Mouse (Mus musculus) liver, embryonic 11.5 days (tissue): Measurements from ENCODE around the gene Flywch1. TPM values are rescaled to one million over a fixed set of nuclear protein-coding genes. Genes with fewer than 3 reads are reported as not detected.

Source experiments
- ATAC-seq: fragments of 200-750 bp; cut with Nextera tagmentation; replicated peaks from 2 replicates; pipeline ENCODE4 v1.8.0; 2017; ENCODE audit warnings: moderate number of reproducible peaks, mild to moderate bottlenecking, moderate TSS enrichment, moderate library complexity; ENCODE audit not compliant: low FRiP score
- DNase-seq: peaks from one replicate; pipeline ENCODE4 v3.0.0-alpha.2; 2017; ENCODE audit warnings: low spot score
- H3K27ac ChIP-seq: fragments of 300-500 bp; sonication (generic); 2 replicates; pipeline ENCODE4 v1.5.1; 2014; ENCODE audit warnings: mild to moderate bottlenecking, low read depth, low read length, control low read depth
- H3K27me3 ChIP-seq: fragments of 300-500 bp; sonication (generic); replicated peaks from 2 replicates; pipeline ENCODE4 v1.6.1; 2014; ENCODE audit warnings: low read length, mixed read lengths; ENCODE audit not compliant: control insufficient read depth, insufficient read depth
- H3K36me3 ChIP-seq: fragments of 300-500 bp; sonication (generic); 2 replicates; pipeline ENCODE4 v1.6.1; 2014; ENCODE audit warnings: mild to moderate bottlenecking, low read length, moderate library complexity, mixed read lengths; ENCODE audit not compliant: control insufficient read depth, insufficient read depth
- H3K4me1 ChIP-seq: fragments of 300-500 bp; sonication (generic); replicated peaks from 2 replicates; pipeline ENCODE4 v1.6.1; 2014; ENCODE audit warnings: low read length, mixed read lengths; ENCODE audit not compliant: control insufficient read depth, insufficient read depth
- H3K4me2 ChIP-seq: fragments of 300-500 bp; sonication (generic); 2 replicates; pipeline ENCODE4 v1.6.1; 2014; ENCODE audit warnings: mild to moderate bottlenecking, control low read depth, moderate library complexity
- H3K4me3 ChIP-seq: fragments of 300-500 bp; sonication (generic); 2 replicates; pipeline ENCODE4 v1.5.1; 2014; ENCODE audit warnings: low read depth, low read length, control low read depth
- H3K9ac ChIP-seq: fragments of 300-500 bp; sonication (generic); 2 replicates; pipeline ENCODE4 v1.6.1; 2014; ENCODE audit warnings: low read depth, low read length, control low read depth
- H3K9me3 ChIP-seq: fragments of 300-500 bp; sonication (generic); 2 replicates; pipeline ENCODE4 v1.6.1; 2016; ENCODE audit warnings: low read length, inconsistent platforms, mixed read lengths; ENCODE audit not compliant: control insufficient read depth
- WGBS: fragments of 180-500 bp; shearing (Covaris S2); extraction: QIAGEN DNeasy Blood & Tissue Kit; methylation state at CpG from one replicate; pipeline ENCODE4 v1.1.7; 2014; 5-methylcytosine and 5-hydroxymethylcytosine counted together
- polyA plus RNA-seq: library from polyadenylated mRNA; unstranded; fragments of >200 nt; fragmentation: Nextera tagmentation; extraction: Ambion mirVana; gene quantifications from 2 replicates; pipeline ENCODE4 v1.2.1, GENCODE M21; 2014

The Flywch1 gene
- polyA plus RNA-seq, 1 experiment from 2014 or later = 39.1 TPM

DNA sequence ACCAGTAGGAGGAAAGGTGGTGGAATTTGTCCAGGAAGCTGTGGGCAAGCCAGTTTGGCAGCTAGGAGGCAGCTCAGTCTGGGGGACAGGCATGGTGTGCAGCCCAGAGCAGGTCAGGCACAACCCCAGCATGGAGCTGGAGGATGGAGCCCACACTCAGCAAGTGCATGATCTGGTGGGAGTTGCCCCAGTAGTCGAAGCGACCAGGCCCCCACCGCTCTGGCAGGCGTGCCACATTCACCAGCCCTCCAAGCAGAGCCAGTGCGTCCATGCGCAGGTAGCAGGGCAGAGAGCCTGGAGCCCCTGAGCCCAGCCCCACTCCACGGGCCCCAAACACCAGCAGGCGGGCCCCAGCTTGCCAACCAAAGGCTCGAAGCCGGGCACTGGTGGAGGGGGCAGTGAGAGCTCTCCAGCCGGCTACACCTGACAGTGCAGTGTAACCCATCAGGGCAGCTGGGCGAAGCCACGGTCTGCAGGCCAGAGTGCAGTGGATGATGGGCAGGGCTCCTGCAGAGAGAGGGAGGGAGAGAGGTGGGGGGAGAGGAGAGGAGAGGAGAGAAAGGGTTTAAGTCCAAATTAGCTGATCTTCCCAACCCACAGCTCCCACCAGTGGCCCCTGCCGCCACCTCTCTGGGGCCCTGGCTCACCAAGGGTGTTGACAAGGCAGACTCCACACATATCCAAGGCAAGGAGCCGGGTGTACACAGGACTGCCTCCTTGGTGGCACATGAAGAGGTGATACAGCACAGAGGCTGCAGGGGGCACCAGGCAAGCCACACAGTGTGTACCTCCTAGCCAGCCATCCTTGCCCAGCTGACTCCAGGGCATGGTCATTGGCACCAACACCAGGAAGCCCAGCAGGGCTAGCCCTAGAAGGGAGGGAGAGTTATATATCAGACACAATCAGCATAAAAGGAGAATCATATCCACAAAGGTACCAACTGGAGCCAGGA lies 33.6 kb downstream of the Flywch1 start:
- Histone ChIP-seq H3K9me3 (no peaks in the 10 kb centered on the region), H3K4me2 (no peak overlapping the region), H3K36me3 (peaks cover 6% of the 10 kb centered on the region), H3K9ac (no peak overlapping the region), H3K27me3 (peaks cover 45% of the 10 kb centered on the region), H3K4me1 (peaks cover 19% of the 10 kb centered on the region), H3K27ac (no peak overlapping the region), H3K4me3 (no peak overlapping the region)
- ATAC-seq (no peak), DNase-seq (no peak)
- WGBS = 72% methylated on average over 15 of the region's 15 CpGs

DNA sequence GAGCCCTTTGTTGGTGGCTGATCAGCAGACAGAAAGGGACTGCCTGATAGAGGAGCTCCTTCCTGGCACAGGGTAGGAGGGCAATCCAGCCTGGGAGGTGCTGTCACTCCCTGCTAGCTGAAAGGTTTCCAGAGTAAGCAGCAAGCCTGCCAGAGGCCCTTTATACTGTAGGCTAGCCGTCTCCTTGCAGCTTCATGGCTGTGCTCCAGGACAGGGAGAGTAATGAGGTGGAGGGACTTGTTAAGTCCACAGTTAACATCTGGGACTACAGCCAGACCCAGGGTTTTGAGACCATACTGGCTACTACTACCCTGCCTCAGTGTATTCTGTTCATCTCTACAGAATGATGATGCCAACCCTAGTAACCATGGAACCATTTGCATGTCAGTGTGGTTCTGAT lies 37.1 kb downstream of the Flywch1 start:
- WGBS = 84% methylated on average over 1 of the region's 1 CpGs
- Histone ChIP-seq H3K27ac (no peak overlapping the region), H3K36me3 (peaks cover 6% of the 10 kb centered on the region)

DNA sequence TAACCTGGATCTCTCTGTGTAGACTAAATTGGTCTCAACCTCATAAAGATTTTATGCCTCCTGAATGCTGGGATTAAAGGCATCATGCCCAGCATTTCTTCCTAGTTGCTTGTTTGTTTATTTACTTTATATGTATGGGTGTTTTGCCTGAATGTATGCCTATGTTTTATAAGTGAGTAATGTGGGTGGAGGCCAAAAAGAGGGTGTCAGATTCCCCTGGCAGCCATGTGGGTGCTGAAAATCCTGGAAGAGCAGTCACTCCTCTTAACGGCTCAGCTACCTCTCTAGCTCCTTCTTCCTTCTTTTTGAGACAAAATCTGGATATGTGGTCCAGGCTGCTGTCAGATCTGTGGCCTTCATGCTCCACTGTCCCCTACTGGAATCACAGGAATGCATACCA lies 41.0 kb downstream of the Flywch1 start:
- ATAC-seq = no peak
- 69% methylated on average over 1 of the region's 1 CpGs for WGBS
- no peak overlapping the region for H3K9ac ChIP-seq

More for the DNA sequence above, 37.1 kb downstream of the Flywch1 start:
- no peak overlapping the region for H3K4me3 ChIP-seq
- H3K4me2 ChIP-seq = no peak overlapping the region
- peaks cover 4% of the 10 kb centered on the region; the same call in 1 of the 2 replicates for H3K4me1 ChIP-seq
- ATAC-seq (no peak), DNase-seq (no peak)
- H3K9ac ChIP-seq = no peak overlapping the region
- peaks cover 14% of the 10 kb centered on the region for H3K27me3 ChIP-seq
- H3K9me3 ChIP-seq = no peaks in the 10 kb centered on the region

DNA sequence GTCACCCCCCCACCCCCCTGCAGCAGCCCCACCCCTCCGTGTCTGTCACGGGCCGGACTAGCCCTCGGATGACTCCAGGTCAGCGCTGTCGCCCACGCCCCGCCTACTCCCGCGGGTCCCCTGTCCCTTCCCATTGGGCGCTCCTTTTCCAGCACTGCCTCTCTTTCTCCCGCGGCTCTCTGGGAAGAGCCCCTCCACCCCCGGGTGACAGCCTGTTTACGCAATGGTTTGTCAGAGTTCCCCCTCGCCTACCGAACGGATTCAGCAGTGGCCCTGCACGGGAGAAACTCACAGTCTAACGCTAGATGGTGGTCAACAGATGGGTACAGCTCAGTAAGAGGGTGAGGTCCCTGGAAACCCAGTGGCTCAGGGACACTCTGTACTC lies 44.7 kb downstream of the Flywch1 start:
- DNase-seq = peak; percentile 87
- peak overlapping the region; percentile 93 for H3K27ac ChIP-seq
- H3K4me1 ChIP-seq = peaks cover 12% of the 10 kb centered on the region; the same call in 1 of the 2 replicates
- no peaks in the 10 kb centered on the region for H3K27me3 ChIP-seq
- H3K4me2 ChIP-seq = peak overlapping the region; percentile 75
- no peaks in the 10 kb centered on the region for H3K9me3 ChIP-seq
- WGBS = under 1% methylated on average over 20 of the region's 20 CpGs
- H3K4me3 ChIP-seq = peak overlapping the region; percentile 86
- peak overlapping the region; percentile 96 for H3K9ac ChIP-seq
- no peaks in the 10 kb centered on the region for H3K36me3 ChIP-seq
- peak; percentile 85 for ATAC-seq

More for the DNA sequence above, 41.0 kb downstream of the Flywch1 start:
- H3K4me3 ChIP-seq = no peak overlapping the region
- DNase-seq = no peak
- no peak overlapping the region for H3K4me2 ChIP-seq
- H3K36me3 ChIP-seq = peaks cover 3% of the 10 kb centered on the region
- peaks cover 11% of the 10 kb centered on the region; the same call in 1 of the 2 replicates for H3K4me1 ChIP-seq
- no peak overlapping the region for H3K27ac ChIP-seq
- H3K27me3 ChIP-seq = no peaks in the 10 kb centered on the region
- H3K9me3 ChIP-seq = no peaks in the 10 kb centered on the region

DNA sequence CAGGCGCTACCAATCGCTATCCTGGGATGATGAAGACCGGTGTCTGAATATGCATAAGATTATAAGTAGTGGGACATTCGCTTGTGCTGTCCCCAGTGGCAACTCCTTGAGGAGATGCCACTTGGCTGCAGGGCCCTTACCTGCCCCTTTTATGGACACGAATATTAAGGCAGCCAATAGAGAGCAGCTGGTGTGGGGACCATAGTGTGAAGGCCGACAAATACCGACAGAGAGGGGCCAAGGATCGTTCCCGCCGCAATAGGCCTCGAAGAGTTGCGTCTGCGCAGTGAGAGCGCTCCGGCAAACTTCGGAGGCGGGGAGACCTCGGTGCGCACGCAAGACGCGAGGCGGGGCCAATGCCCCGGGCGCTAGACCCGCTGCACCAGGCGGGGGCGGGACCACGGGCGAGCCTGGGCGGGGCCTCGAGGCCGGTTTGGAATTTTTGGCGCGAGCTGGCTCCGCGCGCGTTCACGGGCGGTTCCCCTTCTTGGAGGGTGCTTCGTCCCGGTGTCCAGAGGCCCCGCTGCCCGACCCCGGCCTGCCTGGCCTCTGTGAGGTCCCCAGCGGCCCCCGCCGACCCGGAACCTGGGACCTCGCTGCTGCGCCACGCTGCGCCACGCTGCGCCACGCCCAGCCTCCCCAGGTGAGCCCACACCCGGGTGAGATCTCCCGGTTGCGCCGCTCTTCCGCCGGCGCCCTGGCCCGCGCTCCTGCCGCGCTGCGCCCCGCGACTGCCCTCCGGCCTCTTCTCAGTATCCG lies 45.2 kb downstream of the Flywch1 start, which contains the start of gene Pkmyt1:
Gene Pkmyt1, plus strand, starts transcription at position 338 of the 759 bp plus-strand sequence.
- WGBS = 2% methylated on average over 73 of the region's 73 CpGs
- Histone ChIP-seq H3K4me2 (peak within 1 kb of the TSS; percentile 75), H3K27ac (peak within 1 kb of the TSS; percentile 93), H3K9ac (peak within 1 kb of the TSS; percentile 96), H3K4me1 (peaks cover 12% of the 10 kb centered on the region; the same call in 1 of the 2 replicates), H3K4me3 (peak within 1 kb of the TSS; percentile 86), H3K9me3 (no peaks in the 10 kb centered on the region), H3K27me3 (no peaks in the 10 kb centered on the region), H3K36me3 (no peaks in the 10 kb centered on the region)
- DNase-seq (peak; percentile 95), ATAC-seq (peak; percentile 92)

DNA sequence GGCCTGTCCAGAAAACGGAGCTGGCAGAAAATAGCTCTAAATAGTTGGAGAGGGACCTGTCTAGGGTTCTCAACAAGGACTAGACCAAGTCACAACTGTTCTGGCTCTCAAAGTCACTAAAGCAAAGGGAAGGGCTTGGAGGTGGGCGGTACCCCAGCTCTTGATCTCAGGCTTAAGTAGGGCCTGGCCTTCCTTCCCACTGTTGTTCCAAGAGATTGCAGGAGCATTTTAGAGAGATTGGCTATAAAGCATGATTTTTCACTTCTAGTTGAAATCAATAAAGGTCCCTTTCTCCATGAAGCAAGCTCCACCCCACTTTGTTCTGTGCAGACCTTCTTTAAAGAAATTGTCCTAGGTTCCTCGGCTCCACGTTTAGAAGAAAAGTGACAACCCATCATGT lies 45.9 kb downstream of the Flywch1 start:
- no peaks in the 10 kb centered on the region for H3K27me3 ChIP-seq
- H3K9ac ChIP-seq = peak overlapping the region; percentile 96
- no peak for DNase-seq
- no peaks in the 10 kb centered on the region for H3K9me3 ChIP-seq
- peak overlapping the region; percentile 75 for H3K4me2 ChIP-seq
- H3K27ac ChIP-seq = peak overlapping the region; percentile 93
- no peaks in the 10 kb centered on the region for H3K36me3 ChIP-seq
- 64% methylated on average over 4 of the region's 4 CpGs for WGBS
- ATAC-seq = no peak
- H3K4me3 ChIP-seq = peak overlapping the region; percentile 86
- H3K4me1 ChIP-seq = peaks cover 12% of the 10 kb centered on the region; the same call in 1 of the 2 replicates

DNA sequence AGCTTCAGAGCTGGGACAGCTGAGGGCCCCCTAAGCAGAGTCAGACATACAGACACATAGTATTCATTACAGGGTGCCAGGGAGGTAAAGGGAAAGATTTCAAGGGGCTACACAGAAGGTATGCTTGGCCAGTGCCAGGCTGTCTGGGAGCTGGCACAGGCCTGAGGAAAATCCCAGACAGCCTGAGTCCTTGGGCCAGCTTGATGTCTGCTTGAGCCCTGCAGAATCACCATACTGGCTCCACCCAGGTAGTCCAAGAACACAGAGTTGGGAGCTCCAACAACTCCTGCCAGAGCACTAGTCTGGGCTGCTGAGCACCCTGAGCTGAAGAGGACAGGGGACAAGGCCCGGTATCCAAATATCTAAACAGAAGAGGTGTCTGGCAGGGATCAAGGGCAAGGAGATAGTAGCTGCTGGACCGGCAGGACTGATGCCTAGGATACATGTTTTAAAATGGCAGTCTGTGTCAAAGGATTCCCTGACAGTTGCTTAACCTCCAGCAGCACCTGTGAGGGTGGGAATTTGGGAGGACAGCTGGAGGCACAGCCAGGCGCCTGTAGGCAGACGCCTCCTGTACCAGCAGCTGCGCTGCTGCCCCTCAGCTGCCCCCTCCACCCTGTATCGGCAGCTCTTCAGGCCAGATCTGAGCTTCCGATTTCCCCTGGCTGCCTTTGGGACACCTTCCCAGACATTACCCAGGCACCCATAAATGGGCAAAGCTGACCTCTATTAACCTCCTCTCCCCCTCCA lies 48.9 kb downstream of the Flywch1 start, which contains the start of gene 1520401A03Rik:
Gene 1520401A03Rik, minus strand, starts transcription at position 408 of the 750 bp plus-strand sequence.
- peaks cover 11% of the 10 kb centered on the region; the same call in 1 of the 2 replicates for H3K4me1 ChIP-seq
- no peak within 1 kb of the TSS for H3K9ac ChIP-seq
- no peak for ATAC-seq
- WGBS = 76% methylated on average over 7 of the region's 7 CpGs
- no peak within 1 kb of the TSS for H3K27ac ChIP-seq
- no peak for DNase-seq
- H3K4me3 ChIP-seq = no peak within 1 kb of the TSS
- no peaks in the 10 kb centered on the region for H3K27me3 ChIP-seq
- H3K36me3 ChIP-seq = no peaks in the 10 kb centered on the region
- no peaks in the 10 kb centered on the region for H3K9me3 ChIP-seq
- H3K4me2 ChIP-seq = no peak within 1 kb of the TSS

DNA sequence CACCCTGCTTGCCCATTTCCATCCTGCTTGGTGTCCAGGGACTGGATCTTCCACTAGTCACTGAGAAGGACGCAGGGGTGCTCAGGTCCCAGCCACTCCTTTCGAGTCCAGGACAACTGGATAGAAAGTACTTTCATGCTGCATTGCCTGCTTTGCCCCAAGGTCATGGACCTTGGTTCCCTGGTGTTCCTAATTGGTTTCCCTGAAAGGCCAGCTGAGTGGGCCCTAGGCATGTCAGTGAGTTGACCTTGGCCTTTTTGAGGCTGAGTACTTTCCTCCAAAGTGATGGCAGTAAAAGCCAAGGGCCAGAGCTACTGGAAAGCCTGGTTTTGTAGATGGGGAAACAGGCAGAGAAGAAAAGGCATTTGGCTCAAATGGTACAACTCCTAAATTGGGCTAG lies 49.5 kb downstream of the Flywch1 start:
- no peak for ATAC-seq

More for the DNA sequence above, 49.5 kb downstream of the Flywch1 start:
- H3K4me2 ChIP-seq = no peak overlapping the region
- 85% methylated on average over 2 of the region's 2 CpGs for WGBS
- no peak overlapping the region for H3K4me3 ChIP-seq
- no peak overlapping the region for H3K9ac ChIP-seq
- no peaks in the 10 kb centered on the region for H3K27me3 ChIP-seq
- no peaks in the 10 kb centered on the region for H3K36me3 ChIP-seq
- no peak overlapping the region for H3K27ac ChIP-seq
- no peaks in the 10 kb centered on the region for H3K9me3 ChIP-seq
- peaks cover 5% of the 10 kb centered on the region; the same call in 1 of the 2 replicates for H3K4me1 ChIP-seq
- no peak for DNase-seq
